Mouse (Mus musculus) thymus, adult 2 months (tissue): ENCODE measurements around the gene Ano1.

ENCODE experiments used
- CTCF ChIP-seq: fragments of 200-500 bp; IDR thresholded peaks from 2 replicates; pipeline ENCODE4 v1.5.1; 2012; ENCODE audit warnings: mild to moderate bottlenecking, control low read depth, low read length, moderate library complexity, borderline replicate concordance; ENCODE audit not compliant: control insufficient read depth, poor library complexity, insufficient read depth; ENCODE audit errors: extremely low read depth
- POLR2A ChIP-seq: fragments of 200-500 bp; IDR thresholded peaks from 2 replicates; pipeline ENCODE4 v1.6.1; 2012; ENCODE audit warnings: mild to moderate bottlenecking, low read length, control low read depth, moderate library complexity; ENCODE audit not compliant: control insufficient read depth, poor library complexity, insufficient read depth; ENCODE audit errors: extremely low read depth

- TF ChIP-seq CTCF, result no peak
- no peak for TF ChIP-seq POLR2A
These were observed 23.4 kb upstream of the Ano1 start for GRCm38 (mm10) chr7:144775214-144775613.
